Mouse (Mus musculus) liver, embryonic 13.5 days (tissue): ENCODE measurements around the gene Zbtb20. TPM values are rescaled to one million over a fixed set of nuclear protein-coding genes. Genes with fewer than 3 reads are reported as not detected.

Experiments
- ATAC-seq: fragments of 200-750 bp; cut with Nextera tagmentation; 2 replicates; pipeline ENCODE4 v1.8.0; 2017; ENCODE audit warnings: low read depth, mild to moderate bottlenecking, moderate number of reproducible peaks, moderate library complexity
- DNase-seq: peaks from one replicate; pipeline ENCODE4 v3.0.0; 2022
- H3K27ac ChIP-seq: fragments of 300-500 bp; sonication (generic); 2 replicates; pipeline ENCODE4 v1.5.1; 2015; ENCODE audit warnings: moderate library complexity, mild to moderate bottlenecking, inconsistent platforms
- H3K27me3 ChIP-seq: fragments of 300-500 bp; sonication (generic); 2 replicates; pipeline ENCODE4 v1.6.1; 2015; ENCODE audit warnings: mild to moderate bottlenecking, inconsistent platforms
- H3K36me3 ChIP-seq: fragments of 300-500 bp; sonication (generic); 2 replicates; pipeline ENCODE4 v1.6.1; 2015; ENCODE audit warnings: mild to moderate bottlenecking, inconsistent platforms
- H3K4me1 ChIP-seq: fragments of 300-500 bp; sonication (generic); replicated peaks from 2 replicates; pipeline ENCODE4 v1.6.1; 2015; ENCODE audit warnings: inconsistent platforms
- H3K4me2 ChIP-seq: fragments of 300-500 bp; sonication (generic); 2 replicates; pipeline ENCODE4 v1.6.1; 2015; ENCODE audit warnings: inconsistent platforms, mild to moderate bottlenecking, moderate library complexity
- H3K4me3 ChIP-seq: fragments of 300-500 bp; sonication (generic); replicated peaks from 2 replicates; pipeline ENCODE4 v1.5.1; 2015; ENCODE audit warnings: mild to moderate bottlenecking, inconsistent platforms
- H3K9ac ChIP-seq: fragments of 300-500 bp; sonication (generic); 2 replicates; pipeline ENCODE4 v1.6.1; 2015; ENCODE audit warnings: mild to moderate bottlenecking, inconsistent platforms
- H3K9me3 ChIP-seq: fragments of 300-500 bp; sonication (generic); replicated peaks from 2 replicates; pipeline ENCODE4 v1.6.1; 2016; ENCODE audit warnings: inconsistent platforms
- WGBS: fragments of 180-500 bp; shearing (Covaris S2); methylation state at CpG from one replicate; pipeline ENCODE4 v1.1.7; 2015; ENCODE audit not compliant: insufficient replicate concordance; 5-methylcytosine and 5-hydroxymethylcytosine counted together
- polyA plus RNA-seq: library from polyadenylated mRNA; unstranded; fragments of >200 nt; fragmentation: Nextera tagmentation; extraction: Ambion mirVana; gene quantifications from 2 replicates; pipeline ENCODE4 v1.2.1, GENCODE M21; 2015

The Zbtb20 gene
- polyA plus RNA-seq, 1 experiment from 2014 or later: 2.5 TPM

GRCm38 (mm10) chr16:43303245-43304197 is 427.8 kb downstream of the Zbtb20 start:
- Histone ChIP-seq H3K27ac (no peak overlapping the region), H3K36me3 (no peaks in the 10 kb centered on the region), H3K9me3 (no peaks in the 10 kb centered on the region), H3K4me3 (no peak overlapping the region), H3K27me3 (no peaks in the 10 kb centered on the region), H3K4me1 (no peaks in the 10 kb centered on the region), H3K4me2 (no peak overlapping the region), H3K9ac (no peak overlapping the region)
- DNase-seq: no peak
- no peak for ATAC-seq
- WGBS: 48% methylated on average over 9 of the region's 9 CpGs

GRCm38 (mm10) chr16:43309968-43310431 is 434.3 kb downstream of the Zbtb20 start:
- H3K27ac ChIP-seq: no peak overlapping the region
- no peak overlapping the region for H3K9ac ChIP-seq
- no peak overlapping the region for H3K4me2 ChIP-seq
- WGBS: 51% methylated on average over 4 of the region's 4 CpGs
- H3K9me3 ChIP-seq: 0 out of 2 replicates have a peak, but pooled peaks cover 4% of the 10 kb centered on the region
- H3K36me3 ChIP-seq: no peaks in the 10 kb centered on the region
- DNase-seq (no peak), ATAC-seq (no peak)
- H3K27me3 ChIP-seq: no peaks in the 10 kb centered on the region
- H3K4me1 ChIP-seq: no peaks in the 10 kb centered on the region
- no peak overlapping the region for H3K4me3 ChIP-seq

DNA sequence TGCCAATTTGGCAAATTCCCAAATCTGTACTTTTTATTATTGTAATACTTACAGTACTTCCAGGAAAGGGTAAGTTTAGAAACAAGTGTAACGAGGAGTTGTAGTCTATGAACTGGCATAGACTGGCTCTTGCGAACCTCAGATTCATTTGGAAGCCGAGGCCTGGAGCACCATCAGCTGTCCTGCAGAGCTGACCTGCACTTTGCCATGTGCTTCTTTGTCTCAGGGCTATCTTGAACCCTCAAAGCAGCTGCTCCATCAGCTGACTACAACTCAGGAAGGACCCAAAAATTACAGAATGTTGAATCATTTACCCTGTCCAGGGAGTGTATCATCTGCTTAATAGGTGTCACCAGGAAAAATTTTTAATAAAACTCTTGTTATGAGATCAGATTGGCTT is 448.3 kb downstream of the Zbtb20 start:
- H3K9ac ChIP-seq: no peak overlapping the region
- H3K27ac ChIP-seq: no peak overlapping the region
- no peaks in the 10 kb centered on the region for H3K27me3 ChIP-seq
- no peaks in the 10 kb centered on the region for H3K9me3 ChIP-seq
- DNase-seq (no peak), ATAC-seq (no peak)
- H3K36me3 ChIP-seq: no peaks in the 10 kb centered on the region
- H3K4me3 ChIP-seq: no peak overlapping the region
- H3K4me2 ChIP-seq: no peak overlapping the region
- WGBS: 70% methylated on average over 3 of the region's 3 CpGs
- no peaks in the 10 kb centered on the region for H3K4me1 ChIP-seq

GRCm38 (mm10) chr16:43328221-43328620 is 452.5 kb downstream of the Zbtb20 start:
- Histone ChIP-seq H3K9ac (no peak overlapping the region), H3K27ac (no peak overlapping the region), H3K36me3 (no peaks in the 10 kb centered on the region), H3K9me3 (no peaks in the 10 kb centered on the region), H3K4me2 (no peak overlapping the region), H3K4me1 (no peaks in the 10 kb centered on the region), H3K4me3 (no peak overlapping the region), H3K27me3 (no peaks in the 10 kb centered on the region)
- DNase-seq (no peak), ATAC-seq (no peak)
- 59% methylated on average over 1 of the region's 1 CpGs for whole genome bisulfite sequencing

DNA sequence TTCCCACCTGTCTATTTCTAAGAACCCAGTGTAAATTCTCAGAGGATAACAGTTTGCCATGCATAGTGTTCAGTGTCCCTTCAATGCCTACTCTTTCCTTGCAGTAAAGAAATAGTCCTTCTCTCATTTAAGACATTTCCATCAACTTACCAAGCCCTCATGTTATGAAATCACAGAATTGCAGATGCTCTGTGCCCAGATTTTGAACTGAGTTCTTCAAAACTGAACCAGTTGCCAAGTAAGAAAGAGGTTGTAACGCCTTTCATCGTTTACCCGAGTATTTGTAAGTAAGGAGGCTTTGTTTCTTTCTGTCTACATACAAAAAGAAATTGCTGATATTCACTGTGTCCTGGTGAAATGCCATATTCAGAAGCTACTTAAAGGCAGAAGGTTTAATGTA is 454.5 kb downstream of the Zbtb20 start:
- WGBS: 72% methylated on average over 3 of the region's 3 CpGs
- Histone ChIP-seq H3K4me1 (no peaks in the 10 kb centered on the region), H3K9me3 (no peaks in the 10 kb centered on the region), H3K4me2 (no peak overlapping the region), H3K9ac (no peak overlapping the region), H3K4me3 (no peak overlapping the region), H3K27ac (no peak overlapping the region), H3K27me3 (no peaks in the 10 kb centered on the region), H3K36me3 (no peaks in the 10 kb centered on the region)
- ATAC-seq (no peak), DNase-seq (no peak)

DNA sequence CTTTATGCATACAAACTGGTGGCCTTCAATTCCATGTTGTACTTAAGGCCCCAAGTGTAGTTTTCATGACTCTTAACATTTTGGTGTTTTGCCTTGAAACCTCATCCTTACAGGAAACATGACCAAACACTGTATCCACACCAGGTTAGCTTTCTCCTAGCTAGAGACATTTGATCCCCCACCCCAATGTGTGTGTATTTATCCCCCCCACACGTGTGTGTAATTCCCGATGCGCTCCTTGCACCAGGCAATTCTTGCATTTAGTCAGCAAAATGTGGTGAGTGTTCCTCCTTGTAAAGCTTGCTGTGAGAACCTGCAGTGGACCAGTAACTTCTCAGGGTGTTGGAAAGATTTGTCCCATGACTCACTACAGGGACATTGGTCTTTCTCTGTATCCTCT is 455.8 kb downstream of the Zbtb20 start:
- H3K36me3 ChIP-seq: no peaks in the 10 kb centered on the region
- no peak for ATAC-seq
- no peaks in the 10 kb centered on the region for H3K4me1 ChIP-seq
- no peaks in the 10 kb centered on the region for H3K27me3 ChIP-seq
- no peak overlapping the region for H3K27ac ChIP-seq
- no peak overlapping the region for H3K9ac ChIP-seq
- no peak overlapping the region for H3K4me3 ChIP-seq
- H3K9me3 ChIP-seq: no peaks in the 10 kb centered on the region
- WGBS: 72% methylated on average over 3 of the region's 3 CpGs
- H3K4me2 ChIP-seq: no peak overlapping the region
- no peak for DNase-seq

DNA sequence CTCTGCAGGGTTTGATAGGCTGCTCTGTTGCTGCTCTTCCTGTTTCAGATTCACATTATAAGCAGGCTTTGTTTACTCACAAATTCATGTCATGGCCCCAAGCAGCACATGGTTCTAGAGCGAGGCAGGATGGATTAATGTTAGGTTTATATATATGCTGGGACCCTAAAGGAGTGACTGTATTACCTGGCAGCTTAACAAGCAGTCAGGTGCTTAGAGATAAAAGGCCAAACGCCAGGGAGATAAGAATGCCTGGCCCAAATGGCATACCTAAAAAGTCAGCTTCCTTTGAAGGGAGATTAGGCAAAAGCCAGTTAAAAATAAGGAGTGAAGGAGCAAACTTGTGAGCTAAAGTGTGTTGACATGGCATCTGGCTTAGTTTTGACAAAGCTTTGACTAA is 457.1 kb downstream of the Zbtb20 start:
- H3K36me3 ChIP-seq: no peaks in the 10 kb centered on the region
- no peak overlapping the region for H3K4me2 ChIP-seq
- no peak for DNase-seq
- 39% methylated on average over 2 of the region's 2 CpGs for WGBS
- H3K4me3 ChIP-seq: no peak overlapping the region
- no peaks in the 10 kb centered on the region for H3K4me1 ChIP-seq
- ATAC-seq: no peak
- H3K9ac ChIP-seq: no peak overlapping the region
- H3K27me3 ChIP-seq: no peaks in the 10 kb centered on the region
- H3K27ac ChIP-seq: no peak overlapping the region
- H3K9me3 ChIP-seq: no peaks in the 10 kb centered on the region

GRCm38 (mm10) chr16:43333265-43333664 is 457.6 kb downstream of the Zbtb20 start:
- 71% methylated on average over 1 of the region's 1 CpGs for WGBS
- H3K9me3 ChIP-seq: no peaks in the 10 kb centered on the region
- no peak overlapping the region for H3K9ac ChIP-seq
- DNase-seq: no peak
- H3K4me3 ChIP-seq: no peak overlapping the region
- no peak overlapping the region for H3K4me2 ChIP-seq
- no peak overlapping the region for H3K27ac ChIP-seq
- ATAC-seq: no peak
- no peaks in the 10 kb centered on the region for H3K4me1 ChIP-seq
- H3K36me3 ChIP-seq: no peaks in the 10 kb centered on the region
- H3K27me3 ChIP-seq: no peaks in the 10 kb centered on the region

DNA sequence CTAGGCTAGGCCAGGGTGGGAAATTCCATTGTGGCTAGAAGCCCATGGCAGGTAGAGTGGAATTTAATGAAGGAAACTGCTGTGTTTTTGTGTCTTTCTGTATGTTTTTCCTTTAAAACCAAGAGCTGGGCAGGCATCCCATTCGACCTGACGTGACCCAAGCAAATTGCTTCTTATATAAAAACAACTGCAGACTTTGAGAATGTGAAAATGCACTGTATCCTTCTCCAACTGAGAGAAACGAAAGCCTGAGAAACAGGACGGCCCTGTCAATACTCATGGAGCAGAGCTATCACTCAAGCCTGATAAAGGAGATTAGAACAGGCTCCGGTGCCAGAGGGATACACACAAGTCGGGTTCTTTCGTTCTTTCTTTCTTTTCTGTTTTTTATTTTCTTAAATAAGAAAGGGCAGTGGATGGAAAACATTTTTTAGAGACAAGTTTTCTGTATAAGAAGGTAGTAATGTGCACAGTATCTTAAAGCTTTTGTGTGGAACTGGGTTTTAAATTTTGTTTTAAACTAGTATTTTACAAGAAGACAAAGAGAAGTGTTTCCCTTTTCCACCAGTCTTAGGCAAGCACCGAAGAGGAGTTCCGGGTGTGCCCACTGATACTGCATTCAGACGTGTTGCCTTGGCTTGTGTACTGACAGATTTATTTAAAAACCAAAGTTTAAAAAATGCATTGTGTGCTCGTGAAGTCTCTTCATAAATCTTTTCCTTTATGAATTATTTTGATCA is 458.9 kb downstream of the Zbtb20 start:
- WGBS: 47% methylated on average over 11 of the region's 11 CpGs
- Histone ChIP-seq H3K4me3 (no peak overlapping the region), H3K9ac (no peak overlapping the region), H3K27me3 (no peaks in the 10 kb centered on the region), H3K4me1 (no peaks in the 10 kb centered on the region), H3K27ac (no peak overlapping the region), H3K36me3 (no peaks in the 10 kb centered on the region), H3K9me3 (no peaks in the 10 kb centered on the region), H3K4me2 (no peak overlapping the region)
- DNase-seq (no peak), ATAC-seq (no peak)

DNA sequence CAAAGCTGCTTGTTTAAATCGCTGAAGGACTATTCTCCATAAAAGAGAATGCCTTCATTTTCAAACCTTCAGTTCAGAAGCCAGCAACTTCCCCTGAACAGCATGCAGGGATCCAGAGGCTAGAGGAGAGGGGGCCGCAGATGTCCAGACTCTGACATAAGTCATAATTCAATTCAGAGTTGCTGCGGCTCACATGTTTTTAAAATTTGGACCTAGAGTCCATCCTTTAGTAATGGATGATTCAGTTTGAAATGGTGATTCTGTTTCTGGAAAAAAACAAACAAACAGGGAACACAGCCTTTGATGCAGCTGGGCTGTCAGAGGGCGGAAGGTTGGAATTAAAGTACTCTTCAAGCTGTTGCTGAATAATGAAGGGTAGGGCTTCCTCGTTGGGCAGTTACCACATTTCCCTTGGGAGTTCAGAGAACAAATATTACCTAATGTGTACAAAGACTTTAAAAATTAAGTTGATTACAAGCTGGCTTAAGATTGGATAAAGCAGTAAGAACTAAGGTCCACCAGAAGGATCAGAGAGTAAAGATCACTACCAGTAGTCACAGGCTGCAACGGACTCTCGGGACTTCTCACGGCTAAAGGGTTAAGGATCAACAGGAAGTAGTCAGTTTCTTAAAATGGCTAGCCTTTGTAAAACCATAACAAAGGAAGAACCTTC is 459.6 kb downstream of the Zbtb20 start:
- no peak overlapping the region for H3K27ac ChIP-seq

GRCm38 (mm10) chr16:43335824-43336215 is 460.1 kb downstream of the Zbtb20 start:
- no peak for ATAC-seq
- Histone ChIP-seq H3K36me3 (no peaks in the 10 kb centered on the region), H3K4me1 (no peaks in the 10 kb centered on the region), H3K27me3 (no peaks in the 10 kb centered on the region), H3K27ac (no peak overlapping the region), H3K9me3 (no peaks in the 10 kb centered on the region), H3K4me3 (no peak overlapping the region), H3K4me2 (no peak overlapping the region), H3K9ac (no peak overlapping the region)
- WGBS: 59% methylated on average over 4 of the region's 4 CpGs
- DNase-seq: no peak

More for the DNA sequence above, 459.6 kb downstream of the Zbtb20 start:
- ATAC-seq (no peak), DNase-seq (no peak)
- Histone ChIP-seq H3K36me3 (no peaks in the 10 kb centered on the region), H3K9me3 (no peaks in the 10 kb centered on the region), H3K4me3 (no peak overlapping the region), H3K27me3 (no peaks in the 10 kb centered on the region), H3K9ac (no peak overlapping the region), H3K4me2 (no peak overlapping the region), H3K4me1 (no peaks in the 10 kb centered on the region)
- 53% methylated on average over 8 of the region's 8 CpGs for WGBS
